Mouse (Mus musculus) hindbrain, embryonic 12.5 days (tissue): ENCODE data around the gene Stub1. TPM values are rescaled to one million over a fixed set of nuclear protein-coding genes. Genes with fewer than 3 reads are reported as not detected.
"Not testable (repeated sequence)": the region's sequence is repeated elsewhere in the genome, so short reads cannot be mapped to it uniquely, and the experiment has no call there.

Experiments
- ATAC-seq: fragments of 200-750 bp; cut with Nextera tagmentation; 2 replicates; pipeline ENCODE4 v1.8.0; 2017; ENCODE audit warnings: moderate TSS enrichment; ENCODE audit not compliant: low FRiP score
- H3K27ac ChIP-seq: fragments of 300-500 bp; sonication (generic); 2 replicates; pipeline ENCODE4 v1.5.1; 2016; ENCODE audit warnings: mild to moderate bottlenecking
- H3K27me3 ChIP-seq: fragments of 300-500 bp; sonication (generic); 2 replicates; pipeline ENCODE4 v1.6.1; 2016; ENCODE audit warnings: mild to moderate bottlenecking
- H3K36me3 ChIP-seq: fragments of 300-500 bp; sonication (generic); 2 replicates; pipeline ENCODE4 v1.6.1; 2016; ENCODE audit warnings: mild to moderate bottlenecking
- H3K4me1 ChIP-seq: fragments of 300-500 bp; sonication (generic); 2 replicates; pipeline ENCODE4 v1.6.1; 2016
- H3K4me2 ChIP-seq: fragments of 300-500 bp; sonication (generic); replicated peaks from 2 replicates; pipeline ENCODE4 v1.6.1; 2016; ENCODE audit warnings: mild to moderate bottlenecking
- H3K4me3 ChIP-seq: fragments of 300-500 bp; sonication (generic); 2 replicates; pipeline ENCODE4 v1.5.1; 2016; ENCODE audit warnings: mild to moderate bottlenecking
- H3K9ac ChIP-seq: fragments of 300-500 bp; sonication (generic); 2 replicates; pipeline ENCODE4 v1.6.1; 2016; ENCODE audit warnings: mild to moderate bottlenecking, moderate library complexity
- H3K9me3 ChIP-seq: fragments of 300-500 bp; sonication (generic); replicated peaks from 2 replicates; pipeline ENCODE4 v1.6.1; 2016; ENCODE audit warnings: mild to moderate bottlenecking
- WGBS: fragments of 180-500 bp; shearing (Covaris S2); methylation state at CpG from one replicate; pipeline ENCODE4 v1.1.7; 2016; 5-methylcytosine and 5-hydroxymethylcytosine counted together
- polyA plus RNA-seq: library from polyadenylated mRNA; unstranded; fragments of >200 nt; fragmentation: Nextera tagmentation; extraction: Ambion mirVana; gene quantifications from 2 replicates; pipeline ENCODE4 v1.2.1, GENCODE M21; 2016

Stub1 gene
- polyA plus RNA-seq, 1 experiment from 2014 or later: 291 TPM

GRCm38 (mm10) chr17:25825311-25825710 is 7.9 kb downstream of the Stub1 start:
- WGBS: 89% methylated on average over 6 of the region's 6 CpGs
- no peak for ATAC-seq
- no peak overlapping the region for H3K27ac ChIP-seq
- peaks cover 37% of the 10 kb centered on the region for H3K36me3 ChIP-seq
- H3K4me3 ChIP-seq: no peak overlapping the region
- H3K9ac ChIP-seq: no peak overlapping the region
- peaks cover 6% of the 10 kb centered on the region for H3K27me3 ChIP-seq
- H3K9me3 ChIP-seq: no peaks in the 10 kb centered on the region
- H3K4me1 ChIP-seq: peaks cover 58% of the 10 kb centered on the region
- peak overlapping the region; percentile 74; the same call in 1 of the 2 replicates for H3K4me2 ChIP-seq

- Histone ChIP-seq H3K4me3 (peak overlapping the region; percentile 55), H3K9ac (peak overlapping the region; percentile 80), H3K27ac (no peak overlapping the region), H3K36me3 (peaks cover 32% of the 10 kb centered on the region), H3K27me3 (peaks cover 13% of the 10 kb centered on the region), H3K9me3 (no peaks in the 10 kb centered on the region), H3K4me2 (peak overlapping the region; percentile 74), H3K4me1 (peaks cover 50% of the 10 kb centered on the region)
- ATAC-seq: no peak
- WGBS: 72% methylated on average over 17 of the region's 17 CpGs
Measured at GRCm38 (mm10) chr17:25824362-25825142, 8.7 kb downstream of the Stub1 start.

DNA sequence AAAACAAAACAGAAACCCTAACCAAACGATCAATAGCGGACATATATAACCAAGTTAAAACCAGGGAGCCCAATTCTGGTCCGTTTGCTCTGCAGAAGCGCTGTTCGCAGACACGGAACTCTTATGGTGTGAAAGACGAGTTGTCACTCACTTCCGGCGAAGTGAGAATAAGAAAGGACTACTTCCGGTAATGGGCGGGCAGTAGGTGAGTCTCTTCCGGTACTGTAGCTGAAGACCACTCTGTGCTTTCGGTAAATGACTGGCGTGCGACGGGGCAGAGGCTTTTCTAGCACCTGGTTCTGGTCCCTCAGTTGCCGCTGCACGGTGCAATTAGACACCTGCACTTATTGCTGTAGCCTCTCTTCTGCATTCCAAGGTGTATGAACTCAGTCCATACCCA is 9.8 kb downstream of the Stub1 start, which contains the start of gene Wdr24:
Gene Wdr24 (plus strand): TSS at position 176 of the 400 bp plus-strand sequence.
- H3K27me3 ChIP-seq: peaks cover 24% of the 10 kb centered on the region
- H3K36me3 ChIP-seq: peaks cover 36% of the 10 kb centered on the region
- H3K4me2 ChIP-seq: peak within 1 kb of the TSS; percentile 74
- WGBS: under 1% methylated on average over 18 of the region's 18 CpGs
- H3K9me3 ChIP-seq: no peaks in the 10 kb centered on the region
- peak within 1 kb of the TSS; percentile 70; the same call in 1 of the 2 replicates for H3K27ac ChIP-seq
- H3K4me1 ChIP-seq: peaks cover 49% of the 10 kb centered on the region
- peak within 1 kb of the TSS; percentile 55 for H3K4me3 ChIP-seq
- peak within 1 kb of the TSS; percentile 80 for H3K9ac ChIP-seq
- ATAC-seq: peak; percentile 51

- 8% methylated on average over 46 of the region's 46 CpGs for WGBS
- peak overlapping the region; percentile 4; the same call in 1 of the 2 replicates for H3K4me3 ChIP-seq
- peaks cover 21% of the 10 kb centered on the region for H3K36me3 ChIP-seq
- H3K4me1 ChIP-seq: peaks cover 10% of the 10 kb centered on the region
- peaks cover 45% of the 10 kb centered on the region for H3K27me3 ChIP-seq
- H3K4me2 ChIP-seq: peak overlapping the region; percentile 25
- H3K27ac ChIP-seq: no peak overlapping the region
- 0 out of 2 replicates have a peak, but pooled peaks have one; percentile 29 for ATAC-seq
- peak overlapping the region; percentile 38 for H3K9ac ChIP-seq
- no peaks in the 10 kb centered on the region for H3K9me3 ChIP-seq
Measured at GRCm38 (mm10) chr17:25818851-25819780, 14.1 kb downstream of the Stub1 start.

DNA sequence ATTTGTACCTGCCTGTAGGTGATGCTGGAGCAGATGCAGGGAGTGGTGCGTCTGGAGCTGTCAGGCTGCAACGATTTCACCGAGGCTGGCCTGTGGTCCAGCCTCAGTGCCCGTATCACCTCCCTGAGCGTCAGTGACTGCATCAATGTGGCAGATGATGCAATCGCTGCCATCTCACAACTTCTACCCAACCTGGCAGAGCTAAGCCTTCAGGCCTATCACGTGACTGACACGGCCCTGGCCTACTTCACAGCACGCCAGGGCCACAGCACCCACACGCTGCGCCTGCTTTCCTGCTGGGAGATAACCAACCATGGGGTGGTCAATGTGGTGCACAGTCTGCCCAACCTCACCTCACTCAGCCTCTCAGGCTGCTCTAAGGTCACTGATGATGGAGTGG is 15.5 kb downstream of the Stub1 start:
- no peak overlapping the region for H3K4me3 ChIP-seq
- H3K36me3 ChIP-seq: peaks cover 21% of the 10 kb centered on the region
- H3K4me2 ChIP-seq: no peak overlapping the region
- H3K27me3 ChIP-seq: peaks cover 45% of the 10 kb centered on the region
- no peak overlapping the region for H3K27ac ChIP-seq
- no peaks in the 10 kb centered on the region for H3K9me3 ChIP-seq
- H3K9ac ChIP-seq: no peak overlapping the region
- 85% methylated on average over 11 of the region's 11 CpGs for WGBS
- H3K4me1 ChIP-seq: peaks cover 14% of the 10 kb centered on the region
- ATAC-seq: no peak

- H3K27ac ChIP-seq: peak overlapping the region; percentile 24; the same call in 1 of the 2 replicates
- H3K36me3 ChIP-seq: peaks cover 13% of the 10 kb centered on the region
- peak overlapping the region; percentile 9 for H3K4me3 ChIP-seq
- no peak for ATAC-seq
- peaks cover 37% of the 10 kb centered on the region for H3K27me3 ChIP-seq
- 3% methylated on average over 20 of the region's 20 CpGs for WGBS
- H3K4me1 ChIP-seq: peaks cover 35% of the 10 kb centered on the region
- peak overlapping the region; percentile 36 for H3K4me2 ChIP-seq
- H3K9ac ChIP-seq: peak overlapping the region; percentile 50
- H3K9me3 ChIP-seq: no peaks in the 10 kb centered on the region
Measured at GRCm38 (mm10) chr17:25813471-25813870, 19.7 kb downstream of the Stub1 start.

DNA sequence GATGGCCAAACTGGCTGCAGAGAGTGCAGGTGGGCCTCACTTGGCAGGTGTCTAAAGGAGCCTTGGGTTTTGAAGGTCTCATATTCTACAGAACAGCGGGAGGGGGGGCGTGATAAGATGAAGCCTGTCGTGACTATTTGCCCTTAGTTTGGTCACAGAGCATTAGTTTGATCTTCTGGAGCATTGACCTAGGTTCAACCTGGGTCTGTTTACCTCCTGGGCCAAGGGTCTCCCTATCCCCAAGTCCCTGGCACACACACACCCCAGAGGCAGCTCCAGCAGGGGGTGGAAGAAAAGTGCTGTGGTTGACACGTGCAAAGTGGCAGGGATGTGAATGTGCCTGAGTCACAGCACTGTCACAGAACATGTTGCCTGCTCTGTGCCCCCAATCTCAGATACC is 22.3 kb downstream of the Stub1 start:
- 75% methylated on average over 4 of the region's 4 CpGs for WGBS
- Histone ChIP-seq H3K4me3 (no peak overlapping the region), H3K9ac (0 out of 2 replicates have a peak overlapping the region, but pooled peaks have one; percentile 92)

GRCm38 (mm10) chr17:25809606-25810340 is 23.4 kb downstream of the Stub1 start:
- Histone ChIP-seq H3K4me1 (peaks cover 43% of the 10 kb centered on the region), H3K36me3 (no peaks in the 10 kb centered on the region), H3K27ac (peak overlapping the region; percentile 98), H3K9me3 (no peaks in the 10 kb centered on the region), H3K4me2 (peak overlapping the region; percentile 84), H3K4me3 (peak overlapping the region; percentile 86), H3K27me3 (peaks cover 16% of the 10 kb centered on the region), H3K9ac (peak overlapping the region; percentile 92)
- WGBS: 4% methylated on average over 25 of the region's 25 CpGs
- peak; percentile 78 for ATAC-seq

More for the DNA sequence above, 22.3 kb downstream of the Stub1 start:
- Histone ChIP-seq H3K4me2 (peak overlapping the region; percentile 84), H3K9me3 (no peaks in the 10 kb centered on the region), H3K36me3 (no peaks in the 10 kb centered on the region), H3K27me3 (peaks cover 16% of the 10 kb centered on the region), H3K4me1 (peaks cover 43% of the 10 kb centered on the region), H3K27ac (no peak overlapping the region)
- ATAC-seq: no peak

- peak within 1 kb of the TSS; percentile 92 for H3K9ac ChIP-seq
- H3K27ac ChIP-seq: peak within 1 kb of the TSS; percentile 98
- peak within 1 kb of the TSS; percentile 86 for H3K4me3 ChIP-seq
- no peaks in the 10 kb centered on the region for H3K9me3 ChIP-seq
- ATAC-seq: peak; percentile 85
- no peaks in the 10 kb centered on the region for H3K36me3 ChIP-seq
- peak within 1 kb of the TSS; percentile 84 for H3K4me2 ChIP-seq
- WGBS: under 1% methylated on average over 70 of the region's 100 CpGs
- peaks cover 46% of the 10 kb centered on the region for H3K4me1 ChIP-seq
- peaks cover 16% of the 10 kb centered on the region for H3K27me3 ChIP-seq
Measured at GRCm38 (mm10) chr17:25808789-25809605, 24.2 kb downstream of the Stub1 start, which contains the start of gene Fbxl16. Fbxl16 (plus strand) TSS chr17:25809085.

GRCm38 (mm10) chr17:25808028-25808427 is 25.2 kb downstream of the Stub1 start:
- peak overlapping the region; percentile 86 for H3K4me3 ChIP-seq
- H3K9me3 ChIP-seq: no peaks in the 10 kb centered on the region
- peaks cover 16% of the 10 kb centered on the region for H3K27me3 ChIP-seq
- H3K4me1 ChIP-seq: peaks cover 47% of the 10 kb centered on the region
- H3K9ac ChIP-seq: peak overlapping the region; percentile 92
- H3K4me2 ChIP-seq: peak overlapping the region; percentile 84
- H3K36me3 ChIP-seq: no peaks in the 10 kb centered on the region
- 38% methylated on average over 5 of the region's 5 CpGs for whole genome bisulfite sequencing
- ATAC-seq: no peak
- H3K27ac ChIP-seq: peak overlapping the region; percentile 98

DNA sequence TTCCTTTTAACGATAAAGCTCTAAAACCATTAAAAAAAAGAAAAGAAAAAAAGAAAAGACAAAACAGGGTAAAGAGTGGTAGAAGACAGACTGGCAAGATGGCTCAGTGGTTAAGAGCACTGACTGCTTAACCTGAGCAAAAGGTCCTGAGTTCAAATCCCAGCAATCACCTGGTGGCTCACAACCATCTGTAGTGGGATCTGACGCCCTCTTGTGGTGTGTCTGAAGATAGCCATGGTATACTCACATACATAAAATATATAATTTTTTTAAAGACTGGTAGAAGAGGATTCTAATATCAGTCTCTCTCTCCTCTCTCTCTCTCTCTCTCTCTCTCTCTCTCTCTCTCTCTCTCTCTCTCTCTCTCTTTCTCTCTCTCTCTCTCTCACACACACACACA is 25.8 kb downstream of the Stub1 start:
- H3K9me3 ChIP-seq, H3K9ac ChIP-seq, H3K36me3 ChIP-seq, ATAC-seq, H3K4me2 ChIP-seq, H3K4me3 ChIP-seq, H3K27ac ChIP-seq: not testable (repeated sequence)
- H3K4me1 ChIP-seq: peaks cover 49% of the 10 kb centered on the region
- 53% methylated on average over 2 of the region's 2 CpGs for WGBS
- peaks cover 13% of the 10 kb centered on the region for H3K27me3 ChIP-seq
